Mouse (Mus musculus): ENCODE results near the gene Zfp27.
"Not testable (repeated sequence)": the region's sequence is repeated elsewhere in the genome, so short reads cannot be mapped to it uniquely, and the experiment has no call there.

The Zfp27 gene

GRCm38 (mm10) chr7:29892756-29893155, 13.6 kb downstream of the Zfp27 start:
- DNase-seq (ENCODE audit: inconsistent age in 2 of 2, low spot score in 1 of 2): no peak

GRCm38 (mm10) chr7:29890501-29890900, 15.9 kb downstream of the Zfp27 start:
- DNase-seq (ENCODE audit: inconsistent age in 2 of 2, low spot score in 1 of 2): no peak

GRCm38 (mm10) chr7:29880916-29881315, 25.5 kb downstream of the Zfp27 start:
- no peak for DNase-seq (ENCODE audit: inconsistent age in 2 of 2, low spot score in 1 of 2)

GRCm38 (mm10) chr7:29880056-29880455, 26.3 kb downstream of the Zfp27 start:
- DNase-seq (ENCODE audit: inconsistent age in 2 of 2, low spot score in 1 of 2): no peak

GRCm38 (mm10) chr7:29877561-29877960, 28.8 kb downstream of the Zfp27 start:
- DNase-seq (ENCODE audit: inconsistent age in 2 of 2, low spot score in 1 of 2): not testable (repeated sequence)

GRCm38 (mm10) chr7:29874256-29874655, 32.1 kb downstream of the Zfp27 start:
- no peak for DNase-seq (ENCODE audit: inconsistent age in 2 of 2, low spot score in 1 of 2)

- no peak for DNase-seq (ENCODE audit: inconsistent age in 2 of 2, low spot score in 1 of 2)
Measured at GRCm38 (mm10) chr7:29861660-29862059, 44.7 kb downstream of the Zfp27 start.

GRCm38 (mm10) chr7:29859532-29860517, 46.5 kb downstream of the Zfp27 start, which contains the start of gene Zfp420:
Zfp420 (plus strand) TSS chr7:29859979.
- DNase-seq (ENCODE audit: inconsistent age in 2 of 2, low spot score in 1 of 2): peak; percentile 90 to 96

GRCm38 (mm10) chr7:29853219-29853842, 53.0 kb downstream of the Zfp27 start, which contains the start of gene Zfp940:
Zfp940 (minus strand) TSS chr7:29853669.
- peak; percentile 79 to 95 for DNase-seq (ENCODE audit: inconsistent age in 2 of 2, low spot score in 1 of 2)

GRCm38 (mm10) chr7:29852831-29853218, 53.5 kb downstream of the Zfp27 start:
- DNase-seq (ENCODE audit: inconsistent age in 2 of 2, low spot score in 1 of 2): no peak

- DNase-seq (ENCODE audit: inconsistent age in 2 of 2, low spot score in 1 of 2): no peak
Measured at GRCm38 (mm10) chr7:29844616-29845015, 61.8 kb downstream of the Zfp27 start.

All from adrenal gland, adult (tissue).